Mouse (Mus musculus): ENCODE measurements around the gene Pou4f2.

Gene Pou4f2

GRCm38 (mm10) chr8:78436071-78436651 is at the start of gene Pou4f2:
Gene Pou4f2, minus strand, starts transcription at chr8:78436645.
- DNase-seq (ENCODE audit: low spot score in 2 of 2): no peak

- no peak for DNase-seq (ENCODE audit: low spot score in 2 of 2)
These were observed 40.8 kb upstream of the Pou4f2 start for GRCm38 (mm10) chr8:78477051-78477829.

GRCm38 (mm10) chr8:78467889-78468288 is 31.4 kb upstream of the Pou4f2 start:
- no peak for DNase-seq (ENCODE audit: low spot score in 2 of 2)

GRCm38 (mm10) chr8:78463941-78464340 is 27.5 kb upstream of the Pou4f2 start:
- DNase-seq (ENCODE audit: low spot score in 2 of 2): no peak

GRCm38 (mm10) chr8:78456441-78456840 is 20.0 kb upstream of the Pou4f2 start:
- no peak for DNase-seq (ENCODE audit: low spot score in 2 of 2)

- DNase-seq (ENCODE audit: low spot score in 2 of 2): no peak
These were observed 6.3 kb upstream of the Pou4f2 start for GRCm38 (mm10) chr8:78442781-78443180.

GRCm38 (mm10) chr8:78438121-78438520 is 1.7 kb upstream of the Pou4f2 start:
- no peak for DNase-seq (ENCODE audit: low spot score in 2 of 2)

- no peak for DNase-seq (ENCODE audit: low spot score in 2 of 2)
These were observed 948 bp upstream of the Pou4f2 start for GRCm38 (mm10) chr8:78437140-78438045.

GRCm38 (mm10) chr8:78436661-78437060 is 216 bp upstream of the Pou4f2 start:
- DNase-seq (ENCODE audit: low spot score in 2 of 2): no peak

- DNase-seq (ENCODE audit: low spot score in 2 of 2): no peak
These were observed 853 bp downstream of the Pou4f2 start for GRCm38 (mm10) chr8:78435624-78435960.

- DNase-seq (ENCODE audit: low spot score in 2 of 2): no peak
These were observed 1.4 kb downstream of the Pou4f2 start for GRCm38 (mm10) chr8:78434823-78435623.

- DNase-seq (ENCODE audit: low spot score in 2 of 2): no peak
These were observed 2.1 kb downstream of the Pou4f2 start for GRCm38 (mm10) chr8:78434340-78434739.

GRCm38 (mm10) chr8:78433318-78433717 is 3.1 kb downstream of the Pou4f2 start:
- DNase-seq (ENCODE audit: low spot score in 2 of 2): no peak

- no peak for DNase-seq (ENCODE audit: low spot score in 2 of 2)
These were observed 4.0 kb downstream of the Pou4f2 start for GRCm38 (mm10) chr8:78432451-78432850.

GRCm38 (mm10) chr8:78431356-78431755 is 5.1 kb downstream of the Pou4f2 start:
- DNase-seq (ENCODE audit: low spot score in 2 of 2): no peak

- DNase-seq (ENCODE audit: low spot score in 2 of 2): no peak
These were observed 8.3 kb downstream of the Pou4f2 start for GRCm38 (mm10) chr8:78428148-78428547.

- no peak for DNase-seq (ENCODE audit: low spot score in 2 of 2)
These were observed 8.7 kb downstream of the Pou4f2 start for GRCm38 (mm10) chr8:78427769-78428130.

- DNase-seq (ENCODE audit: low spot score in 2 of 2): no peak
These were observed 9.3 kb downstream of the Pou4f2 start for GRCm38 (mm10) chr8:78426875-78427768.

- no peak for DNase-seq (ENCODE audit: low spot score in 2 of 2)
These were observed 10.0 kb downstream of the Pou4f2 start for GRCm38 (mm10) chr8:78426455-78426854.

- DNase-seq (ENCODE audit: low spot score in 2 of 2): no peak
These were observed 12.5 kb downstream of the Pou4f2 start for GRCm38 (mm10) chr8:78423937-78424336.

- DNase-seq (ENCODE audit: low spot score in 2 of 2): no peak
These were observed 16.3 kb downstream of the Pou4f2 start for GRCm38 (mm10) chr8:78420101-78420503.

Measured in heart, adult 9 months (tissue).